Mouse (Mus musculus): ENCODE results near the gene Gm20388.

Gene Gm20388

GRCm38 (mm10) chr8:121176291-121176690 lies 1265.7 kb downstream of the Gm20388 start:
- DNase-seq (ENCODE audit: low spot score in 2 of 2) = no peak

GRCm38 (mm10) chr8:121180474-121181284 lies 1270.0 kb downstream of the Gm20388 start:
- no peak for DNase-seq (ENCODE audit: low spot score in 2 of 2)

- DNase-seq (ENCODE audit: low spot score in 2 of 2) = peak; percentile 64 to 68
Observed at GRCm38 (mm10) chr8:121181285-121181884, 1270.7 kb downstream of the Gm20388 start.

GRCm38 (mm10) chr8:121187491-121188364 lies 1277.1 kb downstream of the Gm20388 start:
- peak; percentile 60 to 72 for DNase-seq (ENCODE audit: low spot score in 2 of 2)

GRCm38 (mm10) chr8:121188994-121189393 lies 1278.4 kb downstream of the Gm20388 start:
- peak in 1 of 2 experiments; percentile 59 for DNase-seq (ENCODE audit: low spot score in 2 of 2)

DNA sequence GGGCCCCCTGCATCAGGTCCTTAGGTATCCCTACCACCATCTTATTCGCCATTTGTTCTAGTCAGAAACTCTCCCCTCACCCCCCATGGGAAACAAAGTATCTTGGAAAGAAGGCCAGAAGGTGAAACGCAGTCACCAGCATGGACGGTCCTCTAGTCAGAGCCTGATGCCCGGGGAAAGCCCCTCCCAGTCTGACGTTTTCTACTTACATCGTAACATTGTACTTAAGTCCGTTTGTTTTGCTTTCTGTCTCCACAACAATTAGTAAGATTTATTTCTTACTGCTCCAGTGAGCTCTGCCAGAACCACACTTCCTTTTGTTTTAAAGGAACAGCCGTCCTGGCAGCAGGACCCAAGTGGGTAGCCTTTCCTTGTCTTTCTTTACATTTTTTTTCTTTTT lies 1281.8 kb downstream of the Gm20388 start:
- no peak for DNase-seq (ENCODE audit: low spot score in 2 of 2)

DNA sequence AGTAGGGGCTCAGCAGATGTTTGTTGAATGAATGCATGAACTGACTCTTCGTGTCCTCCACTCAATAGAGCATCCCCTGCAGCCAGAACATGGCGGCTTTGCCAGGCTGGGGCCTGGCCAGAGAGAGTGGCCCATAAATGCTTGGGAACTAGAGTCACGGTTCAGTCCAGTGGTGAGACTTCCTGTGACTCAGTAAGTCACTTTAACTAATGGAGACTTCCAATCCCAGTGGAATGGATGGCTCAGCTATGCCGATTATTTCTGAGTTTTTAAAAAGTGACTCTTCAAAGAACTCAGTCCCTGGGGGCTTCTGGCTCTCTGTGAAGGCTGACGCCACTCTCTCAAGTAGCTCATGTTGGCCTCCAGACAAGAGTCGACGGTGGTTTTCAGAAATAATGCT lies 1285.3 kb downstream of the Gm20388 start:
- DNase-seq (ENCODE audit: low spot score in 2 of 2) = peak in 1 of 2 experiments; percentile 35

DNA sequence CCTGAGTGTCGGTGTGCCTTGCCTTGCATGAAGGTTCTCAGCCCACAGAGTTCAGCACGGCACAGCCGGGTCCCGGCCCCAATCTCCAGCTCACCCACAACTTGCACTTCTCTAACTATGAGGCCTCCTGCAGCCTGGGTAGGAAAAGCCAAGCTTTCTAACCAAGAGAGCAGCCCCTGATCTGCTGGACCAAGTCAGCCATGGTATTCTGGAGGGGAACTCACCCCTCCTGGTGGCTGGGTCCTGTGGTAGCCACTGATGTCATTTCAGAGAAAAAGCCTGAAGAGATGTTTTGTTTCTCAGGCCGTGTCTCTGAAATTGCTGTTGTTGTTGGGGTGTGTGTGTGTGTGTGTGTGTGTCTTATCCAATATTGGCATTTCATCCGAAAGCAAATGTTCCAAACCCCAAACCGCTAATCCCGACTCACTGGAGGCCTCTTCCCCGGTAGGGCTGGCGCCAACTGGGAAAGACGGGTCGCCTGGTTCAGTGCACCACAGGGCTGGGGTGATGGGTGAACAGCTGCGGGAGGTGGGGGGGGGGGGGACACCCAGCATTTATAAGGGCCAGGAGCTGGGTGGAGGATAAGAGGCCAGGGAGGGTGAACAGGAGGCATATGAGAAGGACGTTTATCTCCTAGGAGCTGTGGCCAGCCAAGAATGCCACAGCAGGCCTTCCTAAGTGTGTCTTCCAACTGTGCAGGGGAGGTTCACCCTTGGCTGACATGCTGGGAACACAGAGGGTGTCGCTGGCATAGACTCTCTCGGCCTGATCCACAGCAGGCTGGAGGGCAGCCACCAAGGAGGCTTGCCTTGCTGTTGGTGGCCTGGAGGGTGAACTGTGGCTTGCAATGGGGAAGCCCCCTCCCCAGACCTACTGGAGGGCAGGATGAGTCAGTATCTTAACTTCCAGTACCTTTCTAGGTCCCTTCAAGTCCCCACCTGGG lies 1286.4 kb downstream of the Gm20388 start:
- DNase-seq (ENCODE audit: low spot score in 2 of 2) = no peak

DNA sequence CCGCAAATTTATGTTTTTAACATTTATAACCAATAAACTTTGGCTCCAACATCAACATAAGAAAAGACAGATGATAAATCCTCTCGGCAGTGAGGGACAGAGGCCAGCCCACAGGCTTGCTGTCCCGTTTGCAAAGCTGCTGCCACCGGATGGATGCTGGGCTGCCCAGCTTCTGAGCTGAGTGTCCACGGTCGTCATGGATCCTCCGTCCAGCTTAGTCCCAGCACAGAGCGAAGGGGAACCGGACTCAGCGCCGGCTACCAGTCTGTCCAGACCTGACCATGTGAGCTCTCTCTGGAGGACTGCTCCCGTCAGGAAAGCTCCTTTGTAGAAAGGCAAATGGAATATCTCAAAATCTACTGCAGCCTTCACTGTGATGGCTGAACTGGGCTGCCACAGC lies 1289.4 kb downstream of the Gm20388 start:
- DNase-seq (ENCODE audit: low spot score in 2 of 2) = no peak

DNA sequence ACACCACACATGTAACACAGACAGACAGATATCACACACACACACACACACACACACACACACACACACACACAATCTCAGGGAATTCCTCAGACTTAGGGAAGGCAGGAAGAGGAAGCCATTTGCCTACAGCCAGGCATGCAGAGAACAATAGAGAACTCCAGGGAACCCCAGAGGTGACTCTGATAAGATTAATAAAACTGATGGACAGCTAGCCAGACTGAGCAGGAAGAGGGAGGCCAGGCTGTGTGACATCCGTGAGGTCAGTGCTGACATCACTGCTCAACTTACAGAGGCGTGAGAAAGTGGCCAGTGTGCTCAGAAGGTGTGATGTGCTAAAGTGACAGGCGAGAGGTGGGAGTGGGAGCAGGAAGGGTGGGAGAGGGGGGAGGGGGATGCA lies 1290.3 kb downstream of the Gm20388 start:
- DNase-seq (ENCODE audit: low spot score in 2 of 2) = peak in 1 of 2 experiments; percentile 46

- DNase-seq (ENCODE audit: low spot score in 2 of 2) = no peak
Observed at GRCm38 (mm10) chr8:121201651-121202050, 1291.0 kb downstream of the Gm20388 start.

DNA sequence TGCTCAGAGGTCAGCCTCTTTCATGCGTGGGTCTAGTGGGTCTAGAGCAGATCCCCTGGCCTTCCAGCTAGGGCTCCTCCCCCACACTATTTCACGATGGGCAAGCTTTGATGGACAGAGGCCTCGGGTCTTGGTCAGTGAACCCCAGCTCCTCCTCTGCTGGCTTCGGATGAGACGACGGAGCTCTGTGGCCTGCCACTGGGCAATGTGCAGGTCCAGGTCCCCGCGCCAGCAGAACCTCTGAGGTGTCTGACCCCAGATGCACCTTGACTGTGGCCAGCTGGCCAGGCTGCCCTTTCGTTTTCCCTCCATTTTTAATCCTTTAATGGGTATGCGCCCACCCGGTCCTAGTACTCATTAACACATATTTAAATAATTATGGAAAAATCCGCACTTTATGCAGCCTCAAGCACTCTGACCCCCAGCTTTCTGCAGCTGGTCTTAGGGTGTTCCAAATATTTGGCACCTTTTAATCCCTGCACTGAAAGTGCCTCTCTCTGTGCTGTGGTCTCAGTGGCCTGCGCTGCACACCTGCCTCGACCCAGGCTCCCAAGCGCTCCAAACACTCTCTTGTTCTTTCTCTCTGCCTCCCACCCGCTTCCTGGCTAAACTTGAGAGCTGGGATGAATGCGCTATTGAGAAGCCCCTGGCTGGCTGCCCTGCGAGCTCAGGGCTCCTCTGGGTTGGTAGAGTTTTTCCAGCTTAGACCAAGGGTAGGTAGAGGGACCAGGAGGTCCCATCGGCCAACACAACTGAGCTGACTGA lies 1293.2 kb downstream of the Gm20388 start:
- no peak for DNase-seq (ENCODE audit: low spot score in 2 of 2)

- no peak for DNase-seq (ENCODE audit: low spot score in 2 of 2)
Observed at GRCm38 (mm10) chr8:121207171-121207570, 1296.5 kb downstream of the Gm20388 start.

DNA sequence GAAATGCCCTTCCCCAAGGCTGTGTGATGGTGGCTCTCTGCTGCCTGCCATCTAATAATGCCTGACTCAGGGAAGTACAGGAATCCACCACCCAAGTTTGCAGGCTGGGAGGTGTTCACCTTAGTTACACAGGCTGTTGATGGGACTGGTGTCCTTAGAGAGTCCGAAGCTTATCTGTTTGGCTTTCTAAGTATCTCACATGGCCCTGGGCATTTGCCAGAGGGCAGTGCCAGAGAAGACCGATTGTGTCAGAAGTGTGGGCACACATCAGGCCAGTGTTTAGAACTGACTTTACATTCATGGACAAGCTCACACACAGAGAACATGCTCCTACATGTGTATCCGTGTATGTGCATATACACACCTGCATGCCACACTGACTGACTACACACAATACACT lies 1300.0 kb downstream of the Gm20388 start:
- peak in 1 of 2 experiments; percentile 36 for DNase-seq (ENCODE audit: low spot score in 2 of 2)

DNA sequence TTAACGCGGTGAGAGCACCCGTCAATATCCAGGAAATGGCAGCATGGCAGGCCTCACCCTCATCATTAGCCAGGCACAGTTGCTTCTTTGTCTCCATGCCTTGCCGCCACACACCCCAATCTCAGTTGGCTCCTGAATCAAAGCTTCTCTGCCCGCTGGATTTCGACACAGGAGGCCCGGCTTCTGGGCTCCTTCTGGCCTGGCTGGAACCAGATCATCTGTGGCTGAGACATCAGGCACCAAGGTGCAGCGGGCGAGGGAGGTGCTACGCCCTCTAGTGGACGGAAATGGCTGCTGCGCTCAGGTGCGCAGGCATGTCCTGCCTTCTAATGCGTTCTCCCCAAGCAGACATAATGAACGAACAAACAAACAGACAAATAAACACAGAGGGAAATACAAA lies 1302.6 kb downstream of the Gm20388 start:
- DNase-seq (ENCODE audit: low spot score in 2 of 2) = no peak

DNA sequence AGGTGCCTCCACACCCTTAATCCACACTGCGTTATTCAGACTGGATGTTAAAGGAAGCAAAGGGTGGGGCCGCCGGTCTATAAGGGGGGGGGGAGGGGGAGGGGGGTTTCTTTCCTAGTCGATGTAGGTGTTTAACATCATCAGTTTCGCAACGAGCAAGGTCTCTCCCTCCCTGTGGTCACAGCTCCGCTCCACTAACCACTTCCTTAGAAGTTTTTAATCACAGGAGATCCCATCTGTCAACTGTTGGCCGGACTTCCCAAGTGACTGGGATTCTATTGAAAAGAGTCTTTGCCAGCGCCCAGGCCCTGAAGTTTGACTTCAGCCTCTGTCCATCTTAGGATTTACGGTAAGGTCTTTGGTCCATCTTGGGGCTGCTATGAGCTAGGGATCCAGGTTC lies 1303.0 kb downstream of the Gm20388 start:
- DNase-seq (ENCODE audit: low spot score in 2 of 2) = no peak

- no peak for DNase-seq (ENCODE audit: low spot score in 2 of 2)
Observed at GRCm38 (mm10) chr8:121214975-121215374, 1304.3 kb downstream of the Gm20388 start.

DNA sequence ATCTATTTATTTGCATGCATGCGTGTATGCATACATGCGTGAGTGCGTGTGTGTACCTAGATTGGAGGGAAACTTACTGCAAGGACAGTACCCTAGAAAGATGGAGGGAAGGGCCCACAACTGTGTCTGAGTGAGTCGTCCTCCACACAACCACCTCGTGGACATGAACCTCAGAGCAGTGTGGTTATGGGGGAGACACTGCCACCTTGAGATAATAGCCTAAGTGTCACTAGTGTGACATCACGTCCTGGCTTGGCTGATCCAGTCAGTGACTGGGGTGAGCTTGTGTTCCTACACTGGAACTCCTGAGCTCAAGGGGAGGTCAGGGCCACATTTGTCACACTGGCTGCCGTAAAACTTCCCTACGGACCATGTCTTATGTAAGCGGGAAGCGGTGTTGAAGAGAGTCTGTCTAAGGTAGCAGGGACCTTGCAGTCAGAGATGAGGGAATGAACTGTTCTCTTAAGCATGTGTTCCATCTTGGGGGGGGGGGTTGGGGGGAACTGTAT lies 1305.9 kb downstream of the Gm20388 start:
- DNase-seq (ENCODE audit: low spot score in 2 of 2) = no peak

DNA sequence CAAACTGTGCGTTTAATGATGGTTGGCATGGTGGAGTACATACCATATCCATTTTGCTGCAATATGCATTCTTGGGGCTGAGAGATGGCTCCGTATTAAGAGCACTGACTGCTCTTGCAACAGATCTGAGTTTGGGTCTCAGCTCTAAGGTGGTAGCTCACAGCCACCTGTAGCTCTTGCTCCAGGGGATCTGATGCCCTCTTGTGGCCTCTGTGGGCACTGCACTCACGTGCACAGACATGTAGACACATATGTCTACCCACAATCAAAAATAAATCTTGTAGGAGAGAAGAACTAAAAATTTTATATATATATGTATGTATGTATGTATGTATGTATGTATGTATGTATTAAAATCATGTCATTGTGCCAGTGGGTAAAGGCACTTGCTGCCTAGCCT lies 1307.8 kb downstream of the Gm20388 start:
- DNase-seq (ENCODE audit: low spot score in 2 of 2) = no peak

Measured in heart, adult 9 months (tissue).